Mouse (Mus musculus) forebrain, embryonic 10.5 days (tissue): ENCODE measurements at regions not wholly inside any gene's neighbourhood (a gene's known extent, or its start where the extent isn't known, plus 50 kb on each side); places are given as distances from the start of the nearest gene placed in this dataset.
"Not testable (repeated sequence)": the region's sequence is repeated elsewhere in the genome, so short reads cannot be mapped to it uniquely, and the experiment has no call there.

Experiments used
- DNase-seq: peaks from one replicate; pipeline ENCODE4 v3.0.0-alpha.2; 2017; ENCODE audit warnings: low spot score; ENCODE audit errors: extremely low spot score
- H3K27ac ChIP-seq: fragments of 300-500 bp; sonication (generic); 2 replicates; pipeline ENCODE4 v1.5.1; 2016; ENCODE audit warnings: mild to moderate bottlenecking
- H3K27me3 ChIP-seq: fragments of 300-500 bp; sonication (generic); 2 replicates; pipeline ENCODE4 v1.6.1; 2016; ENCODE audit warnings: mild to moderate bottlenecking; ENCODE audit not compliant: poor library complexity, severe bottlenecking
- H3K36me3 ChIP-seq: fragments of 300-500 bp; sonication (generic); replicated peaks from 2 replicates; pipeline ENCODE4 v1.6.1; 2016; ENCODE audit warnings: mild to moderate bottlenecking, moderate library complexity
- H3K4me1 ChIP-seq: fragments of 300-500 bp; sonication (generic); 2 replicates; pipeline ENCODE4 v1.6.1; 2016
- H3K4me3 ChIP-seq: fragments of 300-500 bp; sonication (generic); 2 replicates; pipeline ENCODE4 v1.5.1; 2016; ENCODE audit warnings: mild to moderate bottlenecking, moderate library complexity
- H3K9me3 ChIP-seq: fragments of 300-500 bp; sonication (generic); 2 replicates; pipeline ENCODE4 v1.6.1; 2016; ENCODE audit warnings: mild to moderate bottlenecking, moderate library complexity
- WGBS: fragments of 180-500 bp; shearing (Covaris S2); methylation state at CpG from one replicate; pipeline ENCODE4 v1.1.7; 2016; 5-methylcytosine and 5-hydroxymethylcytosine counted together

DNA sequence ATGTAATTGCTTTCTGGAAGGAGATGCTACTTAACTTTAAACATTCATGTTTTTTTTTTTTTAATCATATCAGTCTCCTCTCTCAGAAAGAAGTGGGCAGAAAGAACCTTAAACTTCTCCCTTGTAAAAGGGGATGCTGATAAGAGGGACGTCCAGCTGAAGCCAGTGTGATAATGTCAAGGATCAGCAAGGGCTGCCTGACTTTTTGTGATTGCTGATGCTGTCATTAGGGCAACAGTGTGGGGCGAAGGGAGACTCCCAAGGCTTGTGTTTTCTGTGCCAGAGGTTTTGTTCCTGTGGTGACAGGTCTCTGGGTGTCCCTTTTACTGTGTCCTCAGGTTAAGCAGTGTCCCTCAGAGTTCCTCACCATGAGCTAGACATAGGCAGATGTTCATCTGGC is 61.8 kb upstream of the Prkar2b start:
- Histone ChIP-seq H3K27ac (peak overlapping the region; percentile 51), H3K27me3 (no peaks in the 10 kb centered on the region), H3K9me3 (no peaks in the 10 kb centered on the region), H3K36me3 (no peaks in the 10 kb centered on the region), H3K4me3 (no peak overlapping the region), H3K4me1 (peaks cover 6% of the 10 kb centered on the region)
- no peak for DNase-seq
- WGBS = 69% methylated on average over 2 of the region's 2 CpGs

DNA sequence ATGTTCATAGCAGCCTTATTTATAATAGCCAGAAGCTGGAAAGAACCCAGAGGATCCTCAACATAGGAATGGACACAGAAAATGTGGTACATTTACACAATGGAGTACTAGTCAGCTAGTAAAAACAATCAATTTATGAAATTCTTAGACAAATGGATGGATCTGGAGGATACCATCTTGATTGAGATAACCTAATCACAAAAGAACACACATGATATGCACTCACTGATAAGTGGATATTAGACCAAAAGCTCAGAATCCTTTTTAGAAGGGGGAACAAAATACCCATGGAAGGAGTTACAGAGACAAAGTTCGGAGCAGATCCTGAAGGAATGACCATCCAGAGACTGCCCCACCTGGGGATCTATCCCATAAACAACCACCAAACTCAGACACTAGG is 60.9 kb upstream of the Prkar2b start:
- H3K36me3 ChIP-seq, H3K4me3 ChIP-seq, H3K27ac ChIP-seq, H3K9me3 ChIP-seq, DNase-seq, H3K27me3 ChIP-seq, H3K4me1 ChIP-seq: not testable (repeated sequence)
- WGBS = 94% methylated on average over 1 of the region's 1 CpGs

DNA sequence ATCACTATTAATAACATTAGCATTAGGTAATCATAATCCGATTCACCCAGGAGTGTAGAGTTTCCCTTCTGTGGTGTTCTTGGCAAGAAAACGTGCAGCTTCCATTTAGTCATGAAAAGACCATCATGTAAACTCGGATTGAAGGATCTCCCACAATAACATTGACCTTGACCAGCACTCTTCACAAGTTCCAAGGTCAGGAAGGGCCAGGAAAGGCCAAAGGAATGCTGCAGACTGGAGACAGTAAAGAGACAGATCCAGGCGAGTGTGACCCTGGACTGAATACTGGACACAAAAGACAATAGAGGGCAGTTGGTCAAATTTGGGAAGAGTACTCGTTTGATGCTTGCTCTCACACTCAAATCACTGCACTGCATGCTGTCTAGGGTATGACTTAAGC is 51.6 kb upstream of the Prkar2b start:
- WGBS = 75% methylated on average over 5 of the region's 5 CpGs

DNA sequence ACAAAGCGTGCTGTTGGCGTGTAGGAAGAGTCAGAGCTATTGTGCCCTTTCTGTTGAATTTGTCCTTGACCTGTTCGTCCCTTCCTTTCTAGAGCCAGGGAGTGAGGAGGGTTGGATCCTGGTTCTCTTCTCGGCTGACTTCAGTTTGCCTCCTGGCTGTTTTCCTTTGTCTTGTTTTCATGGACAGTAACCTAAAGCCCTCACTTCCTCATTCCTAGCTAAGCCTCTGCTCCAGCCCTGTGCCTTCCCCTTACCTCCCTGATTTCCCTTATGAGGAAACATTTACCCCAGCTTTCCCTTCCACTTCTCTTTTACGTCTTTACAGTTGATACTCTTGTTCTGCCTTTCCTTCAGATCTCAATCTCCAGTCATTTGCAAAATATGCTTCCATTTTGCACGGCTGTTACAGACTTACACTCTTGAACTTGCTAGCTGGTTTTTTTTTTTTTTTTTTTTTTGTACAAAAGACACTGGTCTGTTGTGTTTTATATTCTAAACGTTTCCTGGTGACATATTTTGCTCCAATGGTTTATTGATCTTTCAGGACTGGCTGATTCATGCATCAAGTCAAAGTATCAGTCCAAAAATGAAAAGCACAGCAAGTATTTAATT is 50.5 kb upstream of the Prkar2b start:
- Histone ChIP-seq H3K9me3 (no peaks in the 10 kb centered on the region), H3K27me3 (no peaks in the 10 kb centered on the region), H3K4me3 (no peak overlapping the region), H3K4me1 (peaks cover 29% of the 10 kb centered on the region), H3K36me3 (no peaks in the 10 kb centered on the region), H3K27ac (peak overlapping the region; percentile 57; the same call in 1 of the 2 replicates)
- no peak for DNase-seq
- WGBS = 57% methylated on average over 7 of the region's 7 CpGs

More for the DNA sequence above, 51.6 kb upstream of the Prkar2b start:
- Histone ChIP-seq H3K4me1 (peaks cover 29% of the 10 kb centered on the region), H3K36me3 (no peaks in the 10 kb centered on the region), H3K27ac (no peak overlapping the region), H3K9me3 (no peaks in the 10 kb centered on the region), H3K4me3 (no peak overlapping the region), H3K27me3 (no peaks in the 10 kb centered on the region)
- DNase-seq = no peak

DNA sequence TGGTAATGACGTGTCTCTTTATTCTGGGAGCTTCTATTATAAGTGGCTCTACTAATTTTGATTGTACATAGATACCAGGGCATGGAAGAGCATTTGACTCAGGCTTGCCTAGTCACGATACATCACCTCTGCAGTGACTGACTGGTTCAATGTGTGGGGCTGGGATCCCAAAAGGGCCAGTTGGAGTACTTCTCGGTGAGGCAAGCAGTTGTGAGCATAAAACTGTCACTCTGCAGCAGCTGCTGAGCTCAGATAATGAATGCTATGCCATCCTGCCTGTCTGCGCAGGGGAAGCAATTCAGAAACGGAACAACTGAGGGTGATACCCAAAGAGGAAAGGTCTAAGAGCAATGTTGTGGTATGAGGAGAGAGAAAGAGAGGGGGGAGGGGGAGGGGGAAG is 49.8 kb upstream of the Prkar2b start:
- no peak for DNase-seq
- H3K27me3 ChIP-seq = no peaks in the 10 kb centered on the region
- H3K27ac ChIP-seq = peak overlapping the region; percentile 57; the same call in 1 of the 2 replicates
- no peaks in the 10 kb centered on the region for H3K36me3 ChIP-seq
- 64% methylated on average over 5 of the region's 5 CpGs for WGBS
- H3K4me1 ChIP-seq = peaks cover 32% of the 10 kb centered on the region
- no peaks in the 10 kb centered on the region for H3K9me3 ChIP-seq
- no peak overlapping the region for H3K4me3 ChIP-seq
